In genomic region chr15:36361522-36362148, GRCm38 (mm10) we compare ENCODE assay signal across 10 mouse cellular contexts.
DNase-seq lines count a peak whose midpoint lies in the region; ATAC-seq lines count a peak whose summit lies in the region.
"Had no signal": no experiment of that assay in that cellular context is flagged by ENCODE, and none has a peak within 500 bp of the region (broad histone marks: within the 10 kb centered on the region; RNA-seq: fewer than 3 reads in every experiment).

No protein-coding gene starts in this region.

- ATAC-seq in embryonic facial prominence, embryonic 13.5 days (ENCODE audit: insufficient number of reproducible peaks, insufficient read depth, low FRiP score, low TSS enrichment, low read depth), result no peak
- ATAC-seq in liver, embryonic 12.5 days, result no peak
- ATAC-seq in kidney, embryonic 16.5 days (ENCODE audit: low FRiP score, low TSS enrichment), result no peak

- H3K36me3 ChIP-seq in embryonic facial prominence, embryonic 13.5 days, result no peaks in the 10 kb centered on the region
- H3K36me3 ChIP-seq in embryonic facial prominence, embryonic 10.5 days (replicated peaks), result no peaks in the 10 kb centered on the region
- no peaks in the 10 kb centered on the region for H3K36me3 ChIP-seq in liver, embryonic 12.5 days
- H3K36me3 ChIP-seq in kidney, embryonic 16.5 days (ENCODE audit: insufficient read depth, low read length), result no peaks in the 10 kb centered on the region
- H3K36me3 ChIP-seq: embryonic facial prominence, embryonic 12.5 days; neural tube, embryonic 12.5 days had no signal

- H3K4me1 ChIP-seq in embryonic facial prominence, embryonic 13.5 days, result peaks cover 16% of the 10 kb centered on the region
- H3K4me1 ChIP-seq in embryonic facial prominence, embryonic 10.5 days, result peaks cover 4% of the 10 kb centered on the region; the same call in 1 of the 2 replicates
- peaks cover 61% of the 10 kb centered on the region for H3K4me1 ChIP-seq in liver, embryonic 12.5 days
- H3K4me1 ChIP-seq in kidney, embryonic 16.5 days (ENCODE audit: insufficient read depth, low read length), result peaks cover 3% of the 10 kb centered on the region; the same call in 1 of the 2 replicates
- H3K4me1 ChIP-seq: embryonic facial prominence, embryonic 12.5 days had no signal

- H3K4me3 ChIP-seq in embryonic facial prominence, embryonic 13.5 days, result no peak overlapping the region
- no peak overlapping the region for H3K4me3 ChIP-seq in embryonic facial prominence, embryonic 10.5 days
- H3K4me3 ChIP-seq in liver, embryonic 12.5 days, result no peak overlapping the region
- no peak overlapping the region for H3K4me3 ChIP-seq in kidney, embryonic 16.5 days (ENCODE audit: low read length)
- H3K4me3 ChIP-seq: embryonic facial prominence, embryonic 12.5 days; neural tube, embryonic 12.5 days had no signal

- H3K27me3 ChIP-seq in embryonic facial prominence, embryonic 13.5 days, result no peaks in the 10 kb centered on the region
- no peaks in the 10 kb centered on the region for H3K27me3 ChIP-seq in embryonic facial prominence, embryonic 10.5 days (replicated peaks; ENCODE audit: low read depth, poor library complexity, severe bottlenecking)
- H3K27me3 ChIP-seq in liver, embryonic 12.5 days (replicated peaks), result no peaks in the 10 kb centered on the region
- H3K27me3 ChIP-seq in kidney, embryonic 16.5 days (ENCODE audit: insufficient read depth, low read length), result no peaks in the 10 kb centered on the region
- H3K27me3 ChIP-seq: embryonic facial prominence, embryonic 12.5 days; neural tube, embryonic 12.5 days had no signal

- DNase-seq in embryonic facial prominence, embryonic 10.5 days (ENCODE audit: low spot score), result no peak
- peak; percentile 1 for DNase-seq in kidney, adult 18-20 months
- no peak for DNase-seq in kidney, postnatal 36 days
- peak; percentile 21 for DNase-seq in R1 (ENCODE audit: low read depth, low spot score)
- DNase-seq in gastrocnemius, postnatal 10 days, result no peak

- H3K9ac ChIP-seq in embryonic facial prominence, embryonic 13.5 days, result no peak overlapping the region
- H3K9ac ChIP-seq in liver, embryonic 12.5 days, result peak overlapping the region; percentile 69
- no peak overlapping the region for H3K9ac ChIP-seq in kidney, embryonic 16.5 days (replicated peaks; ENCODE audit: low read length)
- H3K9ac ChIP-seq: embryonic facial prominence, embryonic 12.5 days; neural tube, embryonic 12.5 days had no signal

- H3K27ac ChIP-seq in embryonic facial prominence, embryonic 13.5 days, result peak overlapping the region; percentile 30; the same call in 1 of the 2 replicates
- no peak overlapping the region for H3K27ac ChIP-seq in embryonic facial prominence, embryonic 10.5 days (replicated peaks)
- peak overlapping the region; percentile 98 for H3K27ac ChIP-seq in liver, embryonic 12.5 days
- no peak overlapping the region for H3K27ac ChIP-seq in kidney, embryonic 16.5 days (ENCODE audit: low read length)
- H3K27ac ChIP-seq: embryonic facial prominence, embryonic 12.5 days; neural tube, embryonic 12.5 days had no signal

- H3K9me3 ChIP-seq in embryonic facial prominence, embryonic 13.5 days, result no peaks in the 10 kb centered on the region
- H3K9me3 ChIP-seq in embryonic facial prominence, embryonic 10.5 days, result no peaks in the 10 kb centered on the region
- H3K9me3 ChIP-seq in liver, embryonic 12.5 days (replicated peaks), result no peaks in the 10 kb centered on the region
- H3K9me3 ChIP-seq in kidney, embryonic 16.5 days (ENCODE audit: low read length), result no peaks in the 10 kb centered on the region
- H3K9me3 ChIP-seq: embryonic facial prominence, embryonic 12.5 days; neural tube, embryonic 12.5 days had no signal

- no peak overlapping the region for H3K4me2 ChIP-seq in embryonic facial prominence, embryonic 13.5 days
- H3K4me2 ChIP-seq in liver, embryonic 12.5 days, result peak overlapping the region; percentile 61
- no peak overlapping the region for H3K4me2 ChIP-seq in kidney, embryonic 16.5 days (replicated peaks; ENCODE audit: low read depth, low read length)
- H3K4me2 ChIP-seq: embryonic facial prominence, embryonic 12.5 days; neural tube, embryonic 12.5 days had no signal

- WGBS in embryonic facial prominence, embryonic 13.5 days, result 55% methylated on average over 7 of the region's 7 CpGs
- whole genome bisulfite sequencing in embryonic facial prominence, embryonic 10.5 days, result 69% methylated on average over 7 of the region's 7 CpGs
- WGBS in liver, embryonic 12.5 days (ENCODE audit: insufficient replicate concordance), result 38% methylated on average over 7 of the region's 7 CpGs
- 33% methylated on average over 7 of the region's 7 CpGs for WGBS in kidney, embryonic 16.5 days

Comparison
In these comparisons a context has a peak if more than half of its experiments do, and no peak if none do; other contexts are left out.
1. H3K27ac ChIP-seq: peak in embryonic facial prominence, embryonic 13.5 days (single experiment) and liver, embryonic 12.5 days (single experiment); none in embryonic facial prominence, embryonic 10.5 days (single experiment) and kidney, embryonic 16.5 days (single experiment).
2. DNase-seq: peak in kidney, adult 18-20 months (single experiment) and R1 (single experiment); none in embryonic facial prominence, embryonic 10.5 days (single experiment), kidney, postnatal 36 days (0 of 2) and gastrocnemius, postnatal 10 days (single experiment).